Mouse (Mus musculus) forelimb bud, embryonic 11.5 days (tissue): ENCODE measurements at regions not wholly inside any gene's neighbourhood (a gene's known extent, or its start where the extent isn't known, plus 50 kb on each side); places are given as distances from the start of the nearest gene placed in this dataset.

Experiments used
- DNase-seq: peaks from one replicate; pipeline ENCODE4 v3.0.0-alpha.2; 2012; ENCODE audit warnings: low read depth, low spot score

DNA sequence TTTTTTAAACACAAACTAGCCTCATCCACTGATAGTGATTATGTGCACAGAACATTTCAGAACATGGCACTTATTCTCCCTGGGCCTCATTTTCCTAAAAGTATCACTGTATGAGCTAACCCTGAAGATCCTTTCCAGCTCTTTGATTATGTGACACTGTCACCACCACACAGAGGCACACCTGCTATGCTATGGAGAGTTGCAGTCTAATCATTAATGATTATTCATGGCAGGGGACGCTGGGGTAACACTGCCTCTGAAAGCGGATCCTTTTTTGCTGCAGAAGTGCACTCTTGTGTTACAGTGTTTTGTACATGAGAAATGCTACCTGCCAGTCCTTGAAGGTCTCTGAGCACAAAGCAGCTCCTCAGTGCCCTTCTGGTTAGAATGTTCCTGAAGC, 615.3 kb upstream of the Fbxo33 start:
- no peak for DNase-seq

DNA sequence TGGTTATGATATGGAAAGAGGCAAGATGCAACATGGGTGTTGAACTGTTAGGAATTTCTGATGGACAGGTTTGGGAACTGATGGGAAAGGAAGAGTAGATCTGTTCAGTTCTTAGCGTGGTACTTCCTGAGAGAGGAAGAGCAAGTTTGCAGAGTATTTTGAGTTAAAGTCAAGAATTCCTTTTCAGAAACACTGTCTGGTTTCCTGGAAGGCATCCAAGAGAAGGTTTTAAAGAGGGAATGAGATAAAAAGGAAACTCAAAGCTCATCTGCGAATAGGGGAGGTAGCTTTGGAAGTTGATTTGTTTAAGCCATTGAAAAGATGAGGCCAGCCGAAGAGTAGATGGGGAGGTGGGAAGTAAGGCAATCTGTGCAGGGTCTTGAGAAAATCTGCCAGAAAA, 603.4 kb upstream of the Fbxo33 start:
- DNase-seq, result no peak

DNA sequence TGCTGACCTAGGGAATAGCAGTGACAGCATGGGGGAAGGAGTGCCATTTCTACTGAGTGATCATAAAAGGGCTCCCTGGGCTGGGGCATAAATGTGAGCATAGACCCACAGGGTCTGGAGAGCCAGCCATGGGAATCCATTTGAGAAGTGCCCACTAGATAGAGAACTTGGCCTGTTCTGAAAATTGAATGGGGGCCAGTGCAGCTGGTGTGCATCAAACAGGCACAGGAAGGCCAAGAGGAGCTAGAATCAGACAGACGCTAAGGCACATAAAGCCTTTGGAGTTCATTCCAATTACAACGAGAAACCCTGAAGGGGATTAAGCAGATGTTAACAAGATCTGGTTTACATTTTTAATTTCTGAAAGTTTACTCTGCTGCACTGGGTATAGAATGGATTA, 602.9 kb upstream of the Fbxo33 start:
- no peak for DNase-seq

DNA sequence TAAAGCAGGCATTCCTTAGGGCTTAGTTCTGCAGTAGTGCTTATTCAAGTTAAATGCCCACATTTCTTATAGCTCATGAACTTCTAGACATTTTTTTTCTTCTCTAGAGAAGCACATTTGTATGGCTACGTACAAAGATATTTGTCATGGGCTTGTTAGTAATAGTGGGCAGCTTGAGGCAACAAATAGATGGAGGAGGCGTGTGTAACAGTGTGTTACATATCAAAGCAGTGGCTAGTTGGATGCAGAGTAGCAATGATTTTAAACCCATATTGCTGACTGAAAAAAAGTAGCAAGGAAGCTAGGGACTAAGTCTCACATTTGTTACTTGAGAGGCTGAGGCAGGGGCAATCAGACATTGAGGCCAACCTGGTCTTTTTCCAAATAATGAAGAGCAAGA, 602.2 kb upstream of the Fbxo33 start:
- DNase-seq, result no peak

DNA sequence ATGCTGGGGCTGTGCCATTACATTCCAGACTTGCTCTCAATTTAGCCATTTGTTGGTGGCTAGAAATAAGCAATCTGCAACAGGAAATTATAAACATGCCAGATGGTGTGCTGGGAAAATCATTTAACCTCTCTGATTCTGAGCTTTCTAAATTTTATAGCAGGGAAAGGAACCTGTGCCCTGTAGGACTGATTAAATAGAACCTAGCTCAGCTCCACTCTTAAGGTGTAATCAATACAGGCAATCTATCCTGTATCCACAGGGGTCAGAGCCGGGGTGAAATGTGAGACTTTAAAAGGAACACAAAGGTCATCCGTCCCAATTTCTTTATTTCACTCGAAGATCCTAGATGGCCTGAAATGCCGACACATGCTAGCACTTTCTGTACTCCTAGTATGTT, 596.4 kb upstream of the Fbxo33 start:
- DNase-seq, result peak; percentile 21

DNA sequence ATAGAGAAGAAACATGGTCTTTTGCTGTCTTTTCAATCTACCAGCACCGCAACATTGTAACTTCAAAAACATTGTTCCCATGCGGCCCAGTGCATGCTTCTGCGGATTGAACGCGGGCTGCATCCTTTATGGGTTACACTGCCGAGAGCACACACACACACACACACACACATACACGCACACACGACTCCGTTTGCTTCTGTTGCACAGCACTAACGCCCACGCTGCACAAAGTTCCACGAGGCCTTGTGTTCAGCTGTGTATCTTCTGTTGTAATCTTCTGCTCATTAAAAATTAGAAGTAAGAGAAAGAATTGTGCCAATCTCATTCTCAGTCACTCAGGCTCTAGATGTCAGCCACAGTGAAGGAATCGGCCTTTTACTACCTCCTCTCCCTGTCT, 594.8 kb upstream of the Fbxo33 start:
- no peak for DNase-seq

DNA sequence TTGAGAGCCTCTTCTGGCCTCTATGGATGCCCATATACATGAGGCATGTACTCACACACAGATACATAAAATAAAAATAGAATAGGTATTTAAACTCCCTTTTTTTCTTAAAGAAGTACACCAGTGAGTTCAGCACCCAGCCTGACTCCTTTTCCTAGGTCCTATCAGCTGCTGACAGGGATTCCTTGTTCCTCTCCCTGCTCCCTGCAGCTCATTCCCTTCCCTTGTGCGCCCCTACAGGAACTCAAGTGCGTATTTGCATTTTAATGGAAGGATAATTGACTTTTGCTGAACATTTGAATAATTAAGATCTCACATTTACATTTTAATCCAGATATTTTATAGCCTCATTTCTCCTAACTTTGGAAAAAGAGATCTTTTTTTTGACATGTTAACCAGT, 589.7 kb upstream of the Fbxo33 start:
- DNase-seq, result no peak

DNA sequence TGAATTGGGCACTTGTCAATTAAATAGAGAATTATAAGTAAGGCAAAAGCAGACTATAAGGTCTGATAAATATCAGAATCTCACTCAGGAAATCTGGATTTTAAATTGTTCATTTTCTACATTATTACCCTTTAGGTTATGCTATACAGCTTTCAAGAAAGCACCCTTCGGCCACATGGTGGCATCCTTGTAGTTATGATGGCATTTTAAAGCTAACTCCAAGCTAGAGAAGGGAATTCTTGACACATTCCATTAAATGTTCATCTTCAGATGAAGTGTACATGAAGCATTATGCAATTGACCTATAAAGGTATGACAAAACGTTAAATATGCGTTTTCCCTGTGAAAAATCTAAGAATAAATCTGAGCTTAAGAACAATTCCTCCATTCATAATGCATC, 578.5 kb upstream of the Fbxo33 start:
- DNase-seq, result no peak

DNA sequence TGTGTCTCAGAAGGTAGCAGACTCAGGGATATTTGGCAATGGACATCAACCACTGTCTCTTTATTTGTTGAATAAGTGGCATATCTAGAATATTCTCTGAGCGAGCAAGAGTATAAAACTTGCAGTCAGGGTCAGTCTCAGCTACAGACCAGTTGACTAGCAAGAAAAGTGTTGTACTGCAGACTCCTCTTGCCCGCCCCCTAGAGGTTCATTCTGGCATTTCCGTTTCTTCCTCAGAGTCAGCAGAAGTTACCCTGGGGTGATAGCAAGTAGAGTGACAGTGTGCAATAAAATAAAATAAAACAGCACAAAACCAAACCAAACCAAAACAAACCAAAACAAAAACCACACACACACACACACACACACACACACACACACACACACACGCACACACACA, 571.9 kb upstream of the Fbxo33 start:
- peak; percentile 11 for DNase-seq

DNA sequence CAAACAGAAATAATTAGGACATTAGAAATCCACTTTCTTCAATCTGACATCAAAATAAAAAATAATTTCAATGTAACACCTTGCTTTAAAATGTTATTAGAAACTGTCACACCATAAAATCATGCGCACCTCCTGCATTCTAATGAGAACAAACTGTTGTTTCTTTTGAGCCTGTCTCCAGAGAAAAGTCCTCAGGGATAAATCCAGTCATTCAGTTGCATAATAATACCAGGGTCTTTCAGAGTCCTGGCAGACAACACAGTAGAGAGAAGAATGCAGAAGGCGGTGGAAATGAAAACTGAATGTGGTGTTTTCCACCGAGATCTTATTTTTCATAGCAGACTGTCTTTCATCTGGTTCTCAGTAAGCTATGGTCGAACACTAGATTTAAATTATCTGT, 567.3 kb upstream of the Fbxo33 start:
- no peak for DNase-seq

DNA sequence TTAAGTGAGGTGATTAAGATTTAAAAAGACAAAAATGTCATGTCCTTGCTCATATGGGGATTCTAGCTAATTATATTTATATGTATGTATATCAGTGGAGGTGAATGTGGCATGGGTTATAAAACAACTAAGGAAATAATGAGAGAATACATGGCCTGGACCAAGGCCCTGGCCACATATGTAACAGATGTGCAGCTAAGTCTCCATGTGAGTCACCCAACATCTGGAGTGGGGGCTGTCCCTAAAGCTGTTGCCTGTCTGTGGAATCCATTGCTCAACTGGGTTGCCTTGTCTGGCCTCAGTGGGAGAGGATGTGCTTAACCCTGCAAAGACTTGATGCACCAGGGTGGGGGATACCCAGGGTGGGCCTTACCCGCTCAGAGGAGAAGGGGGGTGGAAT, 551.5 kb upstream of the Fbxo33 start:
- DNase-seq, result no peak

DNA sequence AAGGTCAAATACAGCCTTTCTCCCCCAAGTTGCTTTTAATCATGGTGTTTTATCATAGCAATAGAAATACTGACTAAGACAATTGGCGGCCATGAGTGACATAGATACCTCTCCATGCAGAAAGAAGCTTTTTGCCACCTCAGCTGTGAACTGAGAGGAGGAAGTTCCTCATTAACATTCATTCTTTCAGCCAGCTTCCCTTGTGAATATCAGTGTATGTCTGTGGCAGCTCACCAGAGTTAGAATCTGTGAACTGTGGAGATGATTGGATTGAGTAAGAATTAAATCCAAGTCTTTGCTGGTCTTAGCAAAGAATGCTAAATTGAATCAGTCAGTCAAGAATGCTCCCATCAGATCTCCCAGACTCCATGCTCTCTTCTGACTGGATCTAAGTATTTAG, 542.7 kb upstream of the Fbxo33 start:
- DNase-seq, result no peak

DNA sequence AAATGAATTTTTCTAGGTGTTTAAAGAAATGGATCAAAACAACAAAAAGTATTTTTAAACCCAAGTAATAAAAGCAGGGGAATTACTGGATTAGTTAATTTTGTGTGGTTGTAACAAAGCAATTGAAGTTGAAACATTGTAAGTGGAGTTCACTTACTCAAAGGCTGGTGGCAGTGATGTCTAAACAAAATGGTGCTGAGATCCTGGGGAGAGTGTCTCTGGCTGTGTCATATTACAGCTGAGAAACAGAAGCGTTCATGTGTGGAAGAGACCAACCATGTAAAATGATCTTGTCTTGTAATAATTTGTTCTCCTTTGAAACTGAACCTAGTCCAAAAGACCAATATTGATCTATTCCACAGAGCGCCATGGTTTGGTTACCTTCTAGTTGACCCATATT, 525.2 kb upstream of the Fbxo33 start:
- DNase-seq, result no peak

DNA sequence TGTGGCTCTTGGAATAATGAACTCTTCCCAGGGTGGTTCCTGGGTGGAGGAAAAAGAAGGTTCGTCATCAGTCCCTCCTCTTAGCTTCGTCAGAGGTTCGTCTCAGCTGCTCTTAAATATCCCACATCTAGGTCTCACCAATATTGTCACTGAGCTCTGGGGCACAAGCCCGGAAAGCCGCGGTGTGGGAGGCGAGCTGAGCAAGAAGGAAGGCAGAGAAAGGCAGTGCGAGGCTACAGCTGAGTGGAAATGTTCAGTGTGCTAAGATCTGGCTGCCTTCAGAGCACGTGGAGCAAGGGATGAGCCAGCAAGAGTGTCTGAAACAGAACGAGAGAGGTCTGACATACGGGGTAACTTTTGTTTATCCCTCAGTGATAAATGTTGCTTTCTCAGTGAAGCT, 523.7 kb upstream of the Fbxo33 start:
- DNase-seq, result no peak

DNA sequence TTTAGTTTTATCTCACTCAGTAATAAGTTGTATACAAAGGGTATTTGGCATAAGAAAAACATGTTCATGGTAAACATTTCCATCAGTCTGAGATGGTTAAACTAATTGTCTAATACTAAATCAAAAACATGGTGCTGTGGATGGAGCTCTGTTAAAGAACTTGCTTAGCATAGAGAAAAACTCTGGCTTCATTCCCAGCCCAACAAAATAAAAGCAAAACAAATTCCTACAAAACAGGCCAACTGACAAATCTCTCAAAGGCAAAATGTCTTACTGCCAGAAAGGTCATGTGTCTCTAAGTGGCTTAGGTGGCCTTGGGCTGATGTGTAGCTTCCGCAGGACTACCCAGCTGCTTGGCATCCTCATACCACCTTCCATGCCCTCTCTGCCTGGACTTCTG, 505.4 kb upstream of the Fbxo33 start:
- no peak for DNase-seq

DNA sequence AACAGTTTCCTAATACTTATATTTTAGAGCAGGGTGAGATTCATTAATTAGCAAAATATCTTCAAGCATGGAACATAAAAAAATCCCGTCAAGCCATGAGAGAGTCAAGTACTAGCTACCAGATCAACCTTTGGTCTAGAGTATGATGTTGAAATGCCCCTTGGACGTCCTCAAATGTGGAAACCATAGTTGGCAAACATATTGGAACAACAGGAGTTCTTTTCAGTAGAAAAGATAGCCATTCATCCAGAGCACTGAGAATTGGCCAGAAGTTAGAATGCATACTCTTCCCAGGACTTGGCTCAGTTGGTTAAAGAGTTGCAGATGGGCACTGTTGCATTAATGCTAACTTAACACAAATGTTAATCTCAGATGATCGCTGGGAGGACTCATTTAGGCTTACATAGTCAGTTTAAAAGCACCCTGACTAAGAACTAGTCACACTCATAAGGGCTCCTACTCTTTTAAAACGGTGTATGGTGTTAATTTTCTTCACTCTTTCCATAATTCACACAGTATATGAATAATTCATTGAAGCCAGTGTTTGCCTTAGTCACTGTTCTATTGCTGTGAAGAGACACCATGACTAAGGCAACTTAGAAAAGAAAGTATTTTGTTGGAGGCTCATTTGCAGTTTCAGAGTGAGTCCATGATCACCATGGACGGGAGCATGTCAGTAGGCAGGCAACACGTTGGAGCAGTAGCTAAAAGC, 503.1 kb upstream of the Fbxo33 start:
- no peak for DNase-seq

DNA sequence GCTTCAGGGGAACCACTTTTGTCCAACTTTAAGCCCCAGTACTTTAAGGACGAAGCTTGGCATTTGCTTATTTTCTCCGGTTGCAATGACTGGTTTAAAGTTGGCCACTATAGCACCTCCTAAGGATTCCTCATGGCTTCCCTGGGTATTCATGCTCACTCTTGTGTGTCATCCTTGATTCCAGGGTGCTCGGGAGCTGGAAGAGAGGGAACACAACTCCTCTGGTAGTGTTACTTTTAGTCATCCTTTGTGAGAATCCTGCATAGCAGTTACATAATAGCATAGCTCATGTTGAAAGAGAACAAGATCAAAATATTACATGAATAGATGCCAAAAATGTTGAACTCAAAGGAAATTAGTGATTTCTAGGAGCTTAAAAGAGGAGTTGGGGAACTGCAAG, 493.7 kb upstream of the Fbxo33 start:
- no peak for DNase-seq

DNA sequence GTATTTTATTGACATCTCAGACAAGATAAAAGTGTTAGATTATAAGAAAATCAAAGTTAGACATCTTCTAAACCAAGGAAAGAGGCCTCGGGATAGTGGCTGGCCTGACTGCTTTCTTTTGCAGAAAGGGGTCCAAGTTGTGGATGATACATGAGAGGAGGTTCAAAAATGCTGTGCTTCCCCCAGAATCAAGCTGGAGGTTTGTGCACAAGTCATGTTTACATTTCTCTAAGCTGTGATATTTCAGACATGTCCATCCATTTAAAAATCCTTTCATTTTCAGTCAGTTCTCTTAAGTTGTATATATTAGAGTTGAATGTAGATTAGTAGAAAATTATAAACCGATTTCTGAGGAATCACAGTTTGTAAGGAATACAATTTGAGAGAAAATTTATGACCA, 463.7 kb upstream of the Fbxo33 start:
- no peak for DNase-seq

DNA sequence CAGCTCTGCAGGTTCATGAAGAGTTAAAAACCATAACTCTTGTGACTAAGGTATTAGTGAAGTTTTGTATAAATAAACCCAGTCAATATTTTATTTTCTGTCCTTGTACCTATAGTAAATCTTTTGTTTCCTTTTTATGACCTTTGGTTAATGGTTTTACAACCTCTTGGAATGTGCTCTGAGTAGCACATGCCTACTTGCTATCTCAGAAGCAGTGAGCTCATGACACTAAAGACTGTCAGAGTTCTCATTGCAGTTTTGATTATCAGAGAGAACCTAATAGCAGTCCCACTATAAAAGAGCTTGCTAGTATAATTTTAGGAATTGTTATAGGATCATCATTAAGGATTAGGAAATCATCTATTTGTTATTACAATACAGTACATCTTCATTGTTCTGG, 443.6 kb upstream of the Fbxo33 start:
- DNase-seq, result no peak

DNA sequence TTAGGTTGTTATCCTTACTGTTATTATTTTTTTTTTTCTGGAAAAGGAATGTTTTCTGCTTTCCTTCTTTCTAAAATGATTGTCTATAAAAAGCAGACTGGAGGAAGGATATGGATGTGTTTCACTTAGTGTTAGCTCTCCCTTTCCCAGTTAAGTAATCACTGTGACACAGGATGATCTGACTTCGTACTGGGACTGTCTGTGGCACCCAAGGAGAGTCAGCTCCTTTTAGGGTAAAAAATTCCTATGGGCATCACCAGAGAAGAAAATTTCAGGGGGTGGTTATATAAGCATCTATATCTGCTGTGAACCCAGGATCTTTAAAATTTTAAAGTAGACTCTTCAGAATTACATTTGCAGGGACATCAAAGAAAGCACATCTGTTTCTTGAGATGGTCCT, 411.2 kb upstream of the Fbxo33 start:
- DNase-seq, result no peak

DNA sequence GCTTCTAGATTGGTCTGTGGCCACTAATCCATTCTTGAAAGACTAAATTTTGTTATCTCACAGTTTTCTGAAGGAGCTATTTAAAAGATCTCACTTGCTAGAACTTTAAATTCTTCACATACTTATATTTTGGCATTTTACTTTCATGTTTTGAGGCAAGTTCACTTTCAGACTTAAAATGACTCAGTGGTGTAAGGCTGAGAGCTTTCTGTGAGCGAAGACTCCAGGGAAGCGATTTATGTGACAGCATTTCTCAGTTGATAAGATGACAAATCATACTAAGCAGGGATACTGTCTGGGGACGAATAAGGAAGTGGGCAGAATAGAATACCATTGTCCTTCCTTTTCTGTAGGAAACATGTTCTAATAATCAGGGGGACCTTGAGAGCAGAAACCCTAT, 403.6 kb upstream of the Fbxo33 start:
- no peak for DNase-seq

DNA sequence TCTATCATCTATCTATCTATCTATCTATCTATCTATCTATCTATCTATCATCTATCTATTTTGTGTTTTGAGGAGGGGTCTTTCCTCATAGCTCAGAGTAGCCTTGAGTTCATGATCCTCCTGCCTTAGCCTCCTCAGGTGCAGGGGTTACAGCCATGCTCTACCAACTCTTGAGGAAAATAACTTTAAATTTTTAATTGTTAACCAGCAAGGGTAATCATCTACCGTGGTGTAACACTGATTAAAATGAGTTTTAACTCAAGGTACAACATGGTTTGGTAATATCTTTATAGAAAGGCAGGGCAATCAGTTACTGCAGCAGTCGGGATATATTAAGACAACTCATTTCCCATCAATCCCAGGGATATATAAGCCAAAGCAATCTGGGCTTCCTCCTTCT, 401.6 kb upstream of the Fbxo33 start:
- no peak for DNase-seq

DNA sequence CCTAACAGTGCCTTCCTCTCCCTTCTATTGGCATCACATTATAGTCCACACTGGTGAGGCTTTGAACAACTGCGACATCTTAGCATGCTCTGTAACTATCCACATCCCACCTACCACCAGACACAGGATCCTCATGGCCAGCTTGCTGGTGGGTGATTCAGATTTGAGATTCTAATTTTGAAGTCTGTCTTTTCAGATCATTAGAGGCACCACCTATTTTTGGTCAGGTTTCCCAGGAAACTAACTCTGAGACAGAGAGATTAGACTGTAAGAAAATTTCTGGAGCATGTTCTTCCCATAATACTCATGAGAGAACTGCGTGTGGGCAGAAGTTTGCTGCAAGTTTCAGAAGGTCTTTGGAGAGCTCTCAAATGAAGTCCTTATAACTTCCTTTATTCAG, 400.8 kb upstream of the Fbxo33 start:
- no peak for DNase-seq

DNA sequence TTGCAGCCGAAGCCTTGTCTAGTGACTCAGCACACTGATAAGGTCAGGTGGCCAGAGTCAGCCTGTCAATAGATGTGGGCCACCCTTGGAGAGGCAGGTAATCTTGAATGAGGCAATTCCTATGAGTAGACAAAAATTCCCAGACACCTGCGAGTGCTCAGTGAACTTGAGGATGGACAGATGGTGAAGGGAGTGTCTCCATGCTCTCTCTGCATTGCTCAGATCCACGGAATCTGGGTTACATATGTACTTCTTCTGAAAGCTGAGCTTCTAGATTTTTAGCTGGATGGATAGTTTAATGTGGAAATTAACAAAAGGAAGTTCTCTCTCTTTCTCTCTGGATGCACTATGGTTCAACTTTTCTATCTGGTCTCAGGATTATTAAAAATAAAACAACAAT, 396.6 kb upstream of the Fbxo33 start:
- no peak for DNase-seq
